Mouse (Mus musculus) C2C12 (cell line): ENCODE data around the gene Dgkg. TPM values are rescaled to one million over a fixed set of nuclear protein-coding genes. Genes with fewer than 3 reads are reported as not detected.

Experiments
- H3K27me3 ChIP-seq: one replicate; pipeline ENCODE4 v1.6.1; 2011; ENCODE audit not compliant: control insufficient read depth, insufficient read depth, insufficient read length
- H3K36me3 ChIP-seq: one replicate; pipeline ENCODE4 v1.6.1; 2011; ENCODE audit not compliant: control insufficient read depth, insufficient read depth
- H3K4me3 ChIP-seq: one replicate; pipeline ENCODE4 v1.5.1; 2011; ENCODE audit warnings: mild to moderate bottlenecking, control low read depth; ENCODE audit not compliant: poor library complexity, insufficient read depth, severe bottlenecking
- H3K79me2 ChIP-seq: one replicate; pipeline ENCODE4 v1.6.1; 2011; ENCODE audit not compliant: control insufficient read depth, insufficient read depth
- H3K79me3 ChIP-seq: one replicate; pipeline ENCODE4 v1.6.1; 2011; ENCODE audit warnings: low read depth, control low read depth
- H3ac ChIP-seq: one replicate; pipeline ENCODE3; 2011; ENCODE audit warnings: low read depth; ENCODE audit not compliant: control insufficient read depth, insufficient read length
- CEBPB ChIP-seq: IDR thresholded peaks from one replicate; pipeline ENCODE4 v1.6.1; 2011; ENCODE audit warnings: low read depth, mild to moderate bottlenecking, control low read depth, moderate library complexity
- CTCF ChIP-seq: IDR thresholded peaks from one replicate; pipeline ENCODE4 v1.5.1; 2011; ENCODE audit not compliant: control insufficient read depth, insufficient read depth, insufficient read length
- FOSL1 ChIP-seq: IDR thresholded peaks from one replicate; pipeline ENCODE4 v1.8.0; 2011; ENCODE audit warnings: mild to moderate bottlenecking, low read length; ENCODE audit not compliant: poor library complexity, insufficient read depth, severe bottlenecking
- MAX ChIP-seq: IDR thresholded peaks from one replicate; pipeline ENCODE4 v1.6.1; 2011; ENCODE audit warnings: mild to moderate bottlenecking, control low read depth
- MYOD1 ChIP-seq: IDR thresholded peaks from one replicate; pipeline ENCODE4 v1.6.1; 2011; ENCODE audit warnings: low read depth; ENCODE audit not compliant: control insufficient read depth, insufficient read length
- MYOG ChIP-seq: IDR thresholded peaks from one replicate; pipeline ENCODE4 v1.6.1; 2011; ENCODE audit not compliant: control insufficient read depth, insufficient read length; ENCODE audit errors: extremely low read depth
- USF1 ChIP-seq: IDR thresholded peaks from one replicate; pipeline ENCODE4 v1.6.1; 2011; ENCODE audit warnings: low read depth, mild to moderate bottlenecking, control low read depth, moderate library complexity
- polyA plus RNA-seq: library from polyadenylated mRNA; unstranded; fragments of >200 nt; fragmentation: generic; extraction: Trizol; gene quantifications from one replicate; pipeline ENCODE4 v1.2.1, GENCODE M21; 2012; ENCODE audit warnings: missing spikeins

The Dgkg gene
- polyA plus RNA-seq, 1 experiment = 0.01 TPM

- Histone ChIP-seq H3ac (no peak overlapping the region), H3K4me3 (no peak overlapping the region), H3K36me3 (no peaks in the 10 kb centered on the region), H3K79me3 (no peaks in the 10 kb centered on the region), H3K27me3 (no peaks in the 10 kb centered on the region), H3K79me2 (no peaks in the 10 kb centered on the region)
- TF ChIP-seq MYOG (no peak), FOSL1 (no peak), CEBPB (no peak), CTCF (no peak), MYOD1 (no peak), USF1 (no peak), MAX (no peak)
These were observed 148.0 kb downstream of the Dgkg start for GRCm38 (mm10) chr16:22508936-22509563.

GRCm38 (mm10) chr16:22505656-22506055, 151.4 kb downstream of the Dgkg start:
- no peaks in the 10 kb centered on the region for H3K27me3 ChIP-seq
- H3ac ChIP-seq = no peak overlapping the region
- no peaks in the 10 kb centered on the region for H3K79me3 ChIP-seq
- no peak overlapping the region for H3K4me3 ChIP-seq
- TF ChIP-seq MAX (no peak), USF1 (no peak), CTCF (no peak), MYOD1 (no peak), MYOG (no peak), FOSL1 (no peak), CEBPB (no peak)
- no peaks in the 10 kb centered on the region for H3K36me3 ChIP-seq
- no peaks in the 10 kb centered on the region for H3K79me2 ChIP-seq

- Histone ChIP-seq H3K27me3 (no peaks in the 10 kb centered on the region), H3K4me3 (no peak overlapping the region), H3K79me3 (no peaks in the 10 kb centered on the region), H3K79me2 (no peaks in the 10 kb centered on the region), H3K36me3 (no peaks in the 10 kb centered on the region), H3ac (no peak overlapping the region)
- no peak for TF ChIP-seq CTCF
- no peak for TF ChIP-seq USF1
- no peak for TF ChIP-seq FOSL1
- no peak for TF ChIP-seq MYOD1
- TF ChIP-seq MAX = no peak
- no peak for TF ChIP-seq MYOG
These were observed 152.2 kb downstream of the Dgkg start for GRCm38 (mm10) chr16:22504851-22505250.

GRCm38 (mm10) chr16:22504049-22504448, 153.0 kb downstream of the Dgkg start:
- no peaks in the 10 kb centered on the region for H3K36me3 ChIP-seq
- H3K79me2 ChIP-seq = no peaks in the 10 kb centered on the region
- H3K27me3 ChIP-seq = no peaks in the 10 kb centered on the region
- H3K4me3 ChIP-seq = no peak overlapping the region
- no peak overlapping the region for H3ac ChIP-seq
- TF ChIP-seq MAX (no peak), CEBPB (no peak), MYOG (no peak), USF1 (no peak), CTCF (no peak), MYOD1 (no peak), FOSL1 (no peak)
- no peaks in the 10 kb centered on the region for H3K79me3 ChIP-seq

- Histone ChIP-seq H3K4me3 (no peak overlapping the region), H3K79me3 (no peaks in the 10 kb centered on the region), H3K27me3 (no peaks in the 10 kb centered on the region), H3K79me2 (no peaks in the 10 kb centered on the region), H3ac (no peak overlapping the region), H3K36me3 (no peaks in the 10 kb centered on the region)
- TF ChIP-seq MYOG (no peak), CTCF (no peak), MYOD1 (no peak), USF1 (no peak), MAX (no peak), FOSL1 (no peak), CEBPB (no peak)
These were observed 153.6 kb downstream of the Dgkg start for GRCm38 (mm10) chr16:22503467-22503866.

GRCm38 (mm10) chr16:22501855-22502254, 155.2 kb downstream of the Dgkg start:
- Histone ChIP-seq H3K36me3 (no peaks in the 10 kb centered on the region), H3K27me3 (no peaks in the 10 kb centered on the region), H3K4me3 (no peak overlapping the region), H3K79me2 (no peaks in the 10 kb centered on the region), H3K79me3 (no peaks in the 10 kb centered on the region), H3ac (no peak overlapping the region)
- TF ChIP-seq CEBPB = no peak
- no peak for TF ChIP-seq MYOD1
- no peak for TF ChIP-seq MAX
- no peak for TF ChIP-seq USF1
- TF ChIP-seq FOSL1 = no peak
- no peak for TF ChIP-seq CTCF
- TF ChIP-seq MYOG = no peak
